Mouse (Mus musculus) limb, embryonic 15.5 days (tissue): ENCODE measurements at regions not wholly inside any gene's neighbourhood (a gene's known extent, or its start where the extent isn't known, plus 50 kb on each side); places are given as distances from the start of the nearest gene placed in this dataset.

Experiments used
- ATAC-seq: fragments of 200-750 bp; cut with Nextera tagmentation; 2 replicates; pipeline ENCODE4 v1.8.0; 2017; ENCODE audit warnings: low read depth, moderate TSS enrichment; ENCODE audit not compliant: insufficient number of reproducible peaks, low FRiP score, low TSS enrichment
- H3K27ac ChIP-seq: fragments of 300-500 bp; sonication (generic); 2 replicates; pipeline ENCODE4 v1.5.1; 2015; ENCODE audit warnings: moderate library complexity, mild to moderate bottlenecking, inconsistent platforms
- H3K27me3 ChIP-seq: fragments of 300-500 bp; sonication (generic); 2 replicates; pipeline ENCODE4 v1.6.1; 2015; ENCODE audit warnings: inconsistent platforms
- H3K36me3 ChIP-seq: fragments of 300-500 bp; sonication (generic); 2 replicates; pipeline ENCODE4 v1.6.1; 2015; ENCODE audit warnings: inconsistent platforms
- H3K4me1 ChIP-seq: fragments of 300-500 bp; sonication (generic); 2 replicates; pipeline ENCODE4 v1.6.1; 2015; ENCODE audit warnings: inconsistent platforms
- H3K4me2 ChIP-seq: fragments of 300-500 bp; sonication (generic); 2 replicates; pipeline ENCODE4 v1.6.1; 2015; ENCODE audit warnings: mild to moderate bottlenecking, inconsistent platforms
- H3K4me3 ChIP-seq: fragments of 300-500 bp; sonication (generic); 2 replicates; pipeline ENCODE4 v1.5.1; 2015; ENCODE audit warnings: mild to moderate bottlenecking, inconsistent platforms
- H3K9ac ChIP-seq: fragments of 300-500 bp; sonication (generic); 2 replicates; pipeline ENCODE4 v1.6.1; 2015; ENCODE audit warnings: inconsistent platforms
- H3K9me3 ChIP-seq: fragments of 300-500 bp; sonication (generic); 2 replicates; pipeline ENCODE4 v1.6.1; 2016; ENCODE audit warnings: inconsistent platforms
- WGBS: fragments of 180-500 bp; shearing (Covaris S2); methylation state at CpG from one replicate; pipeline ENCODE4 v1.1.7; 2015; 5-methylcytosine and 5-hydroxymethylcytosine counted together

GRCm38 (mm10) chr12:39830530-39830929, 207.3 kb downstream of the Arl4a start:
- Histone ChIP-seq H3K9ac (no peak overlapping the region), H3K4me1 (no peaks in the 10 kb centered on the region), H3K4me2 (no peak overlapping the region), H3K4me3 (no peak overlapping the region), H3K27me3 (no peaks in the 10 kb centered on the region), H3K36me3 (no peaks in the 10 kb centered on the region), H3K27ac (no peak overlapping the region), H3K9me3 (no peaks in the 10 kb centered on the region)
- WGBS, result 72% methylated on average over 4 of the region's 4 CpGs
- ATAC-seq, result no peak

- ATAC-seq, result no peak
- H3K9me3 ChIP-seq, result no peaks in the 10 kb centered on the region
- no peak overlapping the region for H3K9ac ChIP-seq
- no peak overlapping the region for H3K27ac ChIP-seq
- H3K27me3 ChIP-seq, result no peaks in the 10 kb centered on the region
- no peak overlapping the region for H3K4me3 ChIP-seq
- H3K4me1 ChIP-seq, result no peaks in the 10 kb centered on the region
- H3K36me3 ChIP-seq, result no peaks in the 10 kb centered on the region
- no peak overlapping the region for H3K4me2 ChIP-seq
- WGBS, result 47% methylated on average over 3 of the region's 3 CpGs
These were observed 215.2 kb downstream of the Arl4a start for GRCm38 (mm10) chr12:39822671-39823070.

- no peak overlapping the region for H3K4me2 ChIP-seq
- no peak overlapping the region for H3K4me3 ChIP-seq
- no peaks in the 10 kb centered on the region for H3K4me1 ChIP-seq
- H3K27ac ChIP-seq, result no peak overlapping the region
- no peak for ATAC-seq
- no peaks in the 10 kb centered on the region for H3K9me3 ChIP-seq
- no peaks in the 10 kb centered on the region for H3K36me3 ChIP-seq
- 38% methylated on average over 4 of the region's 4 CpGs for WGBS
- H3K27me3 ChIP-seq, result no peaks in the 10 kb centered on the region
- no peak overlapping the region for H3K9ac ChIP-seq
These were observed 236.3 kb downstream of the Arl4a start for GRCm38 (mm10) chr12:39801536-39801935.

- Histone ChIP-seq H3K9ac (no peak overlapping the region), H3K4me2 (no peak overlapping the region), H3K9me3 (no peaks in the 10 kb centered on the region), H3K27ac (no peak overlapping the region), H3K36me3 (no peaks in the 10 kb centered on the region), H3K4me3 (no peak overlapping the region), H3K27me3 (no peaks in the 10 kb centered on the region), H3K4me1 (no peaks in the 10 kb centered on the region)
- no peak for ATAC-seq
- 87% methylated on average over 2 of the region's 2 CpGs for WGBS
These were observed 240.0 kb downstream of the Arl4a start for GRCm38 (mm10) chr12:39797843-39798242.

DNA sequence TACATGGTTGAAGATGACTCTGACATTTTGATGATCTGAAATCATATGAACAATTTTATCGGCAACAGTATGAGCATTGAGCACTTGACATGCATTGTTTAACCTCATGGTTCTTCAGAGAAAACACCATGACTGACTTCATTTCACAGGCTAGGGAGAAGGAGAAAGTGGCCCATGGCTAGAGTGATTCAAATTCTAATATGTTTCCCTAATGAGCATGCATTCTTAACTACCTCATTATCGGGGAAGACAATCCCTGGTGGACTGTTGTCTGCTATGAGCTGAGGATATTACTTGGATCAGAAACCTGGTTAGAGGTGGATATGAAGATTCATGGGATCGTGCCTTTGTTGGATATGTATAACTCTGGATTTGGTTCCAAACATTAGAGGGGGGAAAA, 240.9 kb downstream of the Arl4a start:
- no peaks in the 10 kb centered on the region for H3K27me3 ChIP-seq
- WGBS, result 84% methylated on average over 3 of the region's 3 CpGs
- no peak overlapping the region for H3K4me3 ChIP-seq
- H3K36me3 ChIP-seq, result no peaks in the 10 kb centered on the region
- H3K4me1 ChIP-seq, result no peaks in the 10 kb centered on the region
- no peak overlapping the region for H3K27ac ChIP-seq
- no peaks in the 10 kb centered on the region for H3K9me3 ChIP-seq
- H3K4me2 ChIP-seq, result no peak overlapping the region
- no peak overlapping the region for H3K9ac ChIP-seq
- ATAC-seq, result no peak

DNA sequence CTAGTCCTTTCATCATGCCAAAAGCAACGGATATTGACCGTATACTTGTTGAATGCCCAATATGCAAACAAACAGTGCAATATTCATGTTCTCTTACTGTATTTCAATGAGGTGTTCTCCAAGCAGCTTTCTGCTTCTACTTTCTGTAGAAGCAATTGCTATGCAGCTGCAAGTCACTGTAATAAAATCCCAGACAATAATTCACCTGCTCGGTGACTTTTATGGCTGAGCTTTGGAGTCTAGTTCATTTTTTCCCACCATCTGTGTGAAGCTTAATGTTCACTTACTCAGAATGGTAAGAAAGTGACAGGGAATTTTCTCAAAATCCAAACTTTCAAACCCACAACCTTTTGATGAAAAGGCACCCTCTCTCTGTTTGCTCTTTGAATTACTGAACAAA, 252.8 kb downstream of the Arl4a start:
- Histone ChIP-seq H3K4me2 (no peak overlapping the region), H3K36me3 (no peaks in the 10 kb centered on the region), H3K9ac (no peak overlapping the region), H3K9me3 (no peaks in the 10 kb centered on the region), H3K27ac (no peak overlapping the region), H3K4me3 (no peak overlapping the region), H3K4me1 (no peaks in the 10 kb centered on the region), H3K27me3 (no peaks in the 10 kb centered on the region)
- no peak for ATAC-seq
- 39% methylated on average over 3 of the region's 3 CpGs for WGBS

GRCm38 (mm10) chr12:39784532-39784931, 253.3 kb downstream of the Arl4a start:
- H3K9ac ChIP-seq, result no peak overlapping the region
- no peaks in the 10 kb centered on the region for H3K4me1 ChIP-seq
- H3K4me2 ChIP-seq, result no peak overlapping the region
- no peak overlapping the region for H3K4me3 ChIP-seq
- WGBS, result 62% methylated on average over 3 of the region's 3 CpGs
- H3K27me3 ChIP-seq, result no peaks in the 10 kb centered on the region
- no peaks in the 10 kb centered on the region for H3K9me3 ChIP-seq
- no peak for ATAC-seq
- H3K36me3 ChIP-seq, result no peaks in the 10 kb centered on the region
- no peak overlapping the region for H3K27ac ChIP-seq

- Histone ChIP-seq H3K4me1 (no peaks in the 10 kb centered on the region), H3K27ac (no peak overlapping the region), H3K36me3 (no peaks in the 10 kb centered on the region), H3K9ac (no peak overlapping the region), H3K4me2 (no peak overlapping the region), H3K9me3 (no peaks in the 10 kb centered on the region), H3K27me3 (no peaks in the 10 kb centered on the region), H3K4me3 (no peak overlapping the region)
- WGBS, result 75% methylated on average over 3 of the region's 3 CpGs
- no peak for ATAC-seq
These were observed 261.7 kb downstream of the Arl4a start for GRCm38 (mm10) chr12:39776173-39776572.

- 75% methylated on average over 11 of the region's 11 CpGs for WGBS
These were observed 270.8 kb downstream of the Arl4a start for GRCm38 (mm10) chr12:39766988-39767387.

DNA sequence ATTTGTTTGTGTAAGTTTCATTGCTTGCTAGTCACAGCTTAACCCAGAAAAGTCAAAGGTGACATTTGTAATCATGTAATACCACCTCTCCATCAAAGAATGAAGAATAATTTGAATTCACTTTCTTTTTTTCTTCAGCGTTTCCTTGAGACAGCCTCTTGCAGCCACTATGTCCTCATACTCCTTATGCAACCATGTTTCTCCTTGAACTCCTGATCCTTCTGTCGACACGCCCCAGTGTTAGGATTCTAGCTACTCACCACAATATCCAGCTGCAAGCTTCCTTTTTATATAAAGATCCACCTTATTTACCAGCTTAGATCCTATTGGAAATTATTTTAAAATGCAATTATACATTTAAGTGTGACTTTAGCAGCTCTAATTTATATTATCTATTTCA, 274.3 kb downstream of the Arl4a start:
- H3K27me3 ChIP-seq, result no peaks in the 10 kb centered on the region
- no peaks in the 10 kb centered on the region for H3K9me3 ChIP-seq
- no peak overlapping the region for H3K4me2 ChIP-seq
- no peak overlapping the region for H3K9ac ChIP-seq
- H3K27ac ChIP-seq, result no peak overlapping the region
- H3K4me3 ChIP-seq, result no peak overlapping the region
- H3K4me1 ChIP-seq, result no peaks in the 10 kb centered on the region
- WGBS, result 84% methylated on average over 3 of the region's 3 CpGs
- no peak for ATAC-seq
- no peaks in the 10 kb centered on the region for H3K36me3 ChIP-seq

More at GRCm38 (mm10) chr12:39766988-39767387, 270.8 kb downstream of the Arl4a start:
- Histone ChIP-seq H3K4me3 (no peak overlapping the region), H3K9ac (no peak overlapping the region), H3K27me3 (no peaks in the 10 kb centered on the region), H3K4me2 (no peak overlapping the region), H3K27ac (no peak overlapping the region), H3K36me3 (no peaks in the 10 kb centered on the region), H3K9me3 (no peaks in the 10 kb centered on the region), H3K4me1 (no peaks in the 10 kb centered on the region)
- no peak for ATAC-seq

GRCm38 (mm10) chr12:39761946-39762345, 275.9 kb downstream of the Arl4a start:
- Histone ChIP-seq H3K9me3 (no peaks in the 10 kb centered on the region), H3K9ac (no peak overlapping the region), H3K4me2 (no peak overlapping the region), H3K27ac (no peak overlapping the region), H3K4me1 (no peaks in the 10 kb centered on the region), H3K4me3 (no peak overlapping the region), H3K36me3 (no peaks in the 10 kb centered on the region), H3K27me3 (no peaks in the 10 kb centered on the region)
- no peak for ATAC-seq
- 65% methylated on average over 5 of the region's 5 CpGs for WGBS

- Histone ChIP-seq H3K9me3 (no peaks in the 10 kb centered on the region), H3K27ac (no peak overlapping the region), H3K27me3 (no peaks in the 10 kb centered on the region), H3K9ac (no peak overlapping the region), H3K4me2 (no peak overlapping the region), H3K4me3 (no peak overlapping the region), H3K4me1 (no peaks in the 10 kb centered on the region), H3K36me3 (no peaks in the 10 kb centered on the region)
- ATAC-seq, result no peak
- 57% methylated on average over 1 of the region's 1 CpGs for WGBS
These were observed 276.5 kb downstream of the Arl4a start for GRCm38 (mm10) chr12:39761326-39761725.

DNA sequence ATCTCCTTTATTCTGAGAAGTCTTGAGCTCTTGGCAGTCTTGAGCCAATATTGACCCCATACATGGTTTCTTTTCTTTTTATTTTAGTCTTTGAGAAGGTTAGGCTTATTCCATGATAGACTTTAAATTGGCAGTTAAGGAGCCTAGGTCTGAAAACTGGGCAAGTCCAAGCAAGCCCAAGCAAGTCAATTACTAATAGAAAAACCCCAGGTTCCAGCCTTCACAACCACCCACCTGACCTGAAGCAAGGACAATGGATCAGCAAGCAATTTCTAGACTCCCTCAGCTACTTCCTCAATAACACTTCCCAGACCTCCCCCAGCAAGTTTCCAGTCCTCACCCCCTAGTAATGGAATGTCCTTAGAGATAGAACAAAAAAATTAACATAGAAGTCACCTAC, 279.9 kb downstream of the Arl4a start:
- ATAC-seq, result no peak
- Histone ChIP-seq H3K9me3 (no peaks in the 10 kb centered on the region), H3K4me3 (no peak overlapping the region), H3K9ac (no peak overlapping the region), H3K27ac (no peak overlapping the region), H3K36me3 (no peaks in the 10 kb centered on the region), H3K27me3 (no peaks in the 10 kb centered on the region), H3K4me2 (no peak overlapping the region), H3K4me1 (no peaks in the 10 kb centered on the region)
